Mouse (Mus musculus): ENCODE data around the gene Pkd2l1.

DNA sequence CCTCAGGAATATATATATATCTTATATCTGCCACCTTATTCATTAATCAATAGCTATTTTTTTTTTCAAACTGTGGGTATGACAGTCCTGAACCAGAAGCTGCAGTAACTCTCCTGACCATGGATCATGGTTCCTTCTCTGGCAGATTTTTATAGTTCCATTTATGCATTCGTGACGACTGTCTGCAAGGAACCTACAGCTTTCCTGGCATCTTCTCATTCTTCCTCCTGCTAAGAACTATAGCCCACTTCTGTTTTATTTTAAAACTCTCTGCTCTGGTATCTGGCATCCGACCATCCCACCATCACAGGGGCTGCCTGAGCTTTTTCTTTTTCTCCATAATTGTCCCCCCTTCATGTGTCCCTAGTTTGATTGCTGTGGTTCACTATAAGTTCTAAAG is 38.0 kb upstream of the Pkd2l1 start:
- TF ChIP-seq CTCF (IDR thresholded peaks at IDR 0.05; ENCODE audit: low read depth) = no peak
- TF ChIP-seq EP300 (optimal IDR thresholded peaks at IDR 0.05) = no peak

Measured in stomach, postnatal 0 days (tissue).